Mouse (Mus musculus) forelimb bud, embryonic 11.5 days (tissue): Measurements from ENCODE around the gene Prss56.

Experiments used
- DNase-seq: peaks from one replicate; pipeline ENCODE4 v3.0.0-alpha.2; 2012; ENCODE audit warnings: low read depth, low spot score

The Prss56 gene

DNA sequence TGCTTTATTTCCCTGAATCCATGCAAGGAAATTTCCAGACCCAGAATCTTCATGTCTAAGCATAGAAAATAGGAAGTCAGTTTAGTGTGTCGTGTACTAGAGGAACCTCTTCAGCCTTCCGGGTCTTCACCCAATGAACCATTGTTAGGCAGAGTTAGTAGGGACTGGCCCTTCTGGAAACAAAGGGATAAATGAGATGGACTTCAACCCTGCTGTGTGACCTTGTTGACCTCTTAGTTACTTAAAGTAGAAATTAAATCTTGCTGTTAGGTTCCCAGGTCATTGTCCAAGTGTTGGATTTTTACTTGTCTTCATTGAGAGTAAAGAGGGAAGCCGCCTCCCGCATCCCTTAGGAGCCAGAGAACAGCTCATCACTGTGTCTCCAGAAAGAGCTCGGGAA, 47.5 kb downstream of the Prss56 start:
- no peak for DNase-seq

DNA sequence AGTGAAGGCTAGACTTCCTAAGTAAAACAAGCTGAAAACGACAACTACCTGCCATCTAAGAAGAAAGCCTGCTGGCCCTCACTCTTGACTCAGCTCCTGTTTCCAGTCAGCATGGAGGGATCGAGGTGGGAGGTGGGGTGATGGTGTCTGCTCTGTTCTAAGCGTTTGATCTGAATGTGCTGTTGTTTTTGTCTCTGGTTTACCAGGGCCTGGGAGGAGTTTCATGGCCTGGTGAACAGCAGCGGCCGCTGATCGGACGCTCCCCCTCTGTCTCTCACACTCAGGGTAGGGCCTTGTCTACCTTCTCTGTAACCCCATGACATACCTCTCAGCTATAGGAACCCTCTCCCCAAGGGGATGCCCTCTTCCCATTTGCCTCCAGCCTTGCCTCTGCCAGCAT, 49.1 kb downstream of the Prss56 start:
- no peak for DNase-seq
